Mouse (Mus musculus) urinary bladder, postnatal 4 days (tissue): ENCODE measurements around the gene Espnl.
A peak's percentile ranks its signal among the peaks of the same experiment; 100 is the strongest.

ENCODE experiments used
- DNase-seq, 2 experiments: peaks; one replicate each; pipeline ENCODE4 v3.0.0; 2021 to 2022; ENCODE audit warnings: low spot score in 2 of 2

Gene Espnl

GRCm38 (mm10) chr1:91321760-91322438 is at the start of gene Espnl:
Gene Espnl, plus strand, starts transcription at chr1:91322075.
- no peak for DNase-seq

DNA sequence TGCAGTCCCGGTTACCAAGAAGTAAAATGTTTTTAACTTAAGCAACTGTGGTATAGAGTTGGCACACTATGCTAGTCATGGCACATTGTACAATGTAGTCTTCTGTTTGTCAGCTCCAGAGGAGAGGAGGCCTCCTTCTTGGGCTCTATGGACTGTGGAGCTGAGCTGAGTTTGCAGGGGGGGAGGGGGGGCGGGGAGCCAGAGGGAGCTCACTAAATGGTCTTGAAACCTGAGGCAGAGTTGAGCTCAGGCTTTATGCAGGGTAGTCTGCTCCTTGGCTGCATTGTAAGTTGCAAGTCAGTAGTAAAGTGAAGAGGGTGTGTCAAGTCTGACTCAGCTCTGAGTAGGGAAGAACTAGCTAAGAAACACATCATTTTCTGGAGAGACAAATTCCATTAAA is 49.6 kb upstream of the Espnl start:
- DNase-seq, result no peak

- DNase-seq, result no peak
Measured at GRCm38 (mm10) chr1:91276581-91276980, 45.3 kb upstream of the Espnl start.

GRCm38 (mm10) chr1:91277480-91277879 is 44.4 kb upstream of the Espnl start:
- DNase-seq, result no peak

GRCm38 (mm10) chr1:91278410-91279119 is 43.3 kb upstream of the Espnl start:
- no peak for DNase-seq

- no peak for DNase-seq
Measured at GRCm38 (mm10) chr1:91279126-91279525, 42.7 kb upstream of the Espnl start.

DNA sequence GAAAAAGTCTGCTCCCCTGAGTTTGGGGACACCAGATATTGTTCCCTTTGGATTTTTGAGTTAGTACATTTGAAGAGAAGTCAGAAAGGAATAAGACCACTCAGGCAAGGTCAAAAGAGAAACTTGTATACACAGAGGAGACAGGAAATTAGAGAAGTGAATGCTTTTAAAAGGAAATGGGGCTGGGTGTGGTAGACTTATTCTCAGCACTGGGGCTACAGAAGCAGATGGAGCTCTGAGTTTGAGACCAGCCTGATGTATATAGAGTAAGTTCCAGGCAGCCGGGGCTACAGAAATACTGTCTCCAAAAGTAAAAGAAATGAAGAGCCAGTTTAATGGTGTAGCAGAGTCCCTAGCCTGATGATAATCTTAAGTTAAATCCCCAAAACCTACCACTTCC is 39.3 kb upstream of the Espnl start:
- DNase-seq, result no peak

- no peak for DNase-seq
Measured at GRCm38 (mm10) chr1:91289375-91289774, 32.5 kb upstream of the Espnl start.

DNA sequence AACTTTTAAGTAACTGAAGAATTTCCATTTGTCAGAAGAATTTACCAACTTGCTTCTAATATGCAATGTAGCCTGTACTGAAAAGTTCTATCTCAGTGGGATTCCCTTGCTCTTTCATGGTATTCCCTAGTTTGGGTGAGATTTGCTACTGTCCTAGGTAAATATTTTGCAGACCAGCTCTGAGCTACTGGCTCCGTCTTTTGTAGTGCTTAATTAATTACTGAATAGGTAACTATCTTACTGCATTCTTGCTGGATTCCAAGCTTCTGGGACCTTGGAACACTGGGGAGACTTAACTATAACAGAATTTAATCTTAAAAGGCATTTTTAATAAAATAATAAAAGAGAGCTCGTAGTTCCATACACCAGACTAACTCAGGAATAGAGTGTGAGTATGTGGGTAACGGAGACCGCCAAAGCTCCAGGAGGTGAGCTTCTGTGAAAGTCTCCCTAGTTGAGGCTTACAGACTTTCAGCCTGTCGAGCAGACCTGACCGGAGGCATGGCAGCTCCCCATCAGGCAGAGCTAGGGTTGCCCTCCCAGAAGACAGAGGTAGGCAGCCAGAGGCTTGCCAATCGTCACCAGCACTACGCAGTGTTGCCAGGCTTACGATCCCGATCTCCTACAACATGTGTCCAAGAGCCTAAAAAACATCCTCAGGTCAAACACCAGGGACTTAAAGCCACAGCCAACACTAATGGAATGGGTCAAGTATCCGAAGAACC is 29.6 kb upstream of the Espnl start:
- DNase-seq, result no peak

- DNase-seq, result no peak
Measured at GRCm38 (mm10) chr1:91295544-91295943, 26.3 kb upstream of the Espnl start.

GRCm38 (mm10) chr1:91297799-91298744 is 23.8 kb upstream of the Espnl start, which contains the start of gene Scly:
Gene Scly, plus strand, starts transcription at chr1:91298338.
- peak; percentile 88 to 92 for DNase-seq

DNA sequence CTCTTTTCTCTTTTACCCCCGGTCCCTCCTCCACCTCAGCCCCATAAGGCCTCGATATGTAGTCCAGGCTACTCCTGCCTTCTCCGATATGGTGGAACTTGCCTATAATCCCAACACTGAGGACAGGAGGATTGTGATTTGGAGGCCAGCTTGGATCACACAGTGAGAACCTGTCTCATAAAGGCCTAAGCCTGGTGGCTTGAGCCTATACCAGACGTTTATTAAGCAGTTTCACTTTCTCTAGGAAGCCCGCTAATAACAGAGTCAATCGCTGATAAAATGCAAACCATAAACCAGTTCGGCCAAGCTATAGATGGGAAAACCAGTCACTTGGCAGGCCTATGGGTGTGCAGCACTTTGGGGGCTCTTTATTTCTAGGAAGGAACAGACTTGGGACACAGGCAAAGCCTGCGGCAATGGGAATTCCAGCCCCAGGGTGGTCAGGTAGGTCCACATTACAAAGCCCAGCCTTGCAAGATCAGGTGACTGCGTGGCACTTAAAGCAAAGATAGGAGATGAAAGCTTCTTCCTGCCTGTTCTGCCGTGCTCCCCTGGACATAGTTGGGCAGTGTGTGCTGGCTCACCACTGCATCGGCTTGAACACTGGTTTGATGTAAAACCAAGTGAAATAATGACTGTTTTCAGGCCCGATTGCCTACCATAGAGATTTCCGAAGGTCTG is 22.7 kb upstream of the Espnl start:
- no peak for DNase-seq

DNA sequence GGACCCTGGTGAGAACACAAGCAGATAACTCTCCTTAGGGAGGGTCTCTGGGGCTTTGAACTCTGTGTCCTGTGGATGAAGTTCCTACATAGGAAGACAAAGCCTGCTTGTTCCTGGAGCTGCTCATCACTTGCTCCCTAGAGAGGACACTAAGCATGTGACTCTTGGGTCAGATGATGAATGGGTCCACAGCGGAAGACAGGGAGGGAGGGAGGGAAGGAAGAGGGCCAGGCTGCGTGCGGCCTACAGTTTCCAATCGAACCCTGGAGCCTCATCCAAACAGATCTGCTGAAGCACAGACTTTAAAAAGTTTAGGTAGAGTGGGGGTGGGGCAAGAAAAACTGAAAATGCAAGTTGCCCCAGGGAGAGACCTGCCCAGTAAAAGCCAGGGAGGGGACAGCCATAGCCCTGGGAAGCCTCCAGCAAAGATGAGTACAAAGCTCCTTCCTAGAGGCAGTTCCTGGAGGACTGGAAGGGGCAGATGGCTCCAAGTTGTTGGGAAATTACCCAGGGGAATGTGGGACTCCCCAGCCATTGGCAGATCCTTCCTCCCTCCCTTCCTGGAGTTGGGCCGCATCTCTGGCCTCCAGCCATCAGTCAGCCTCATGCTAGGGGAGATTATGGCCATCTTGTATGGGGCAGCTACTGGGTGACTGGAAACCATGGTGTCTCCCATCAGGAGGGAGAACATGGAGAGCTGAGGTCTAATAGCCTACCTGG is 22.0 kb upstream of the Espnl start:
- DNase-seq, result no peak

DNA sequence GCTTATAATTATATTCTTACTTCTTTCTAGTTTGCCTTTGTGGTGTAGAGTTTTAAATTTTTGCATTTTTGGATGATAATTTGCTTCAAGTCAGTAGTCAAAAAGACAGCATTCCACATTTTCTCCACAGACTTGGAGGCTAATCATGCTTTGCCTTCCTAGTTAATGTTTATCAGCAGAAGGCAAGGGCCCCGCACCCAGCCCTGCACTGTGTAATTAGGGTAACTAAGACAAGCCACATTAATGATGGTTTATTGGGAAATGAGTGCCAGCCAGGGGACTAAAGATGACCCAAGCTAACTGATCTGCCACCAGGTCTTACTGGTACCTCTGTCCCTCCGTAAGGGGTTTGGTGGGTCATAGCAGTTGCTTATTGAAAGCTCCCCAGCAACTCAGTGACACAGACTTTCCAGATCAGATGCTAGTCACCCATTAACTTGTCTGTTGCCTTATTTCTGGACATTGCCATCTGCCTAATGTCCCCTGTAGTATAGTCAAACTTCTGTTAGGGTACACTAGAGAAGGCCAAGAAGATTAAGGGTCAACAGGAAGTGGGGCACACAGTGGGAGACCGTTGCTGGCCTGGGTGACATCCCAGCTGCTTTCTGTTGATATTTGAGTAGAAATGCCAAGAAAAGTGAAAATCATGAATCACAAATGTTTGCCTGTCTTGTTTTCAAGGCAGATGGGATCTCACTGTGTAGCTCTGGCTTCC is 20.5 kb upstream of the Espnl start:
- no peak for DNase-seq

GRCm38 (mm10) chr1:91302021-91302420 is 19.9 kb upstream of the Espnl start:
- DNase-seq, result no peak

- no peak for DNase-seq
Measured at GRCm38 (mm10) chr1:91304621-91305020, 17.3 kb upstream of the Espnl start.

DNA sequence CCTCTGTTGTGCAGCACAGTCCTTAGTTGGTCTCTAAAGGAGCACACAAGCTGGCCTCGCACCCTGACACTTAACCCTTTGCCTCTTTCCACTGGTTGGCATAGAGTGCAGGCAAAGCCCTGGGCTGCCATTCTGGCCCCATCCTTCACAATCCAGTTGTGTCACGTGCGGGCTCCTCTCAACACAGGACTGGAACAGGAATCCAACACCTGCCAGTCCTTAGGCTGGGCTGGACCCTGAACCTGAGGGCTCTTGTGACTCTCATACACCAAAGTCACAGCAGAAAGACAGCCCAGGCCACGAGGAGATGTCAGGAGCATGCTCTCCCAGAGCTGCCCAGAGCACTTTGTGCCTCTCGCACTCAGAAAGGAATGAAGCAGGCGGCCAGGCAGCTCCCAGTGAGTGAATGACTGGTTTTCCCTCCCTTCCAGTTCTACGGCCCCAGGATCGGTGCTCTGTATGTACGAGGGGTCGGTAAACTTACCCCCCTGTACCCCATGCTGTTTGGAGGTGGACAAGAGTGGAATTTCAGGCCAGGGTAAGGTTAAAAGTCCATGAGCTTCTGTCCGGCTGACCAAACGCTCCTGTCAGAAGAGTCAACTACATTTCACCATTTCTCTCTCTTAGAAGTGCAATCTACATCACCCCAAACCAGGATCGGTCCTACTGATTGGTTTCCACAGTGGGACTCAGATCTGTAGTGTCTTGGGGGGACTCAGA is 12.3 kb upstream of the Espnl start:
- no peak for DNase-seq

- no peak for DNase-seq
Measured at GRCm38 (mm10) chr1:91312273-91312672, 9.6 kb upstream of the Espnl start.

DNA sequence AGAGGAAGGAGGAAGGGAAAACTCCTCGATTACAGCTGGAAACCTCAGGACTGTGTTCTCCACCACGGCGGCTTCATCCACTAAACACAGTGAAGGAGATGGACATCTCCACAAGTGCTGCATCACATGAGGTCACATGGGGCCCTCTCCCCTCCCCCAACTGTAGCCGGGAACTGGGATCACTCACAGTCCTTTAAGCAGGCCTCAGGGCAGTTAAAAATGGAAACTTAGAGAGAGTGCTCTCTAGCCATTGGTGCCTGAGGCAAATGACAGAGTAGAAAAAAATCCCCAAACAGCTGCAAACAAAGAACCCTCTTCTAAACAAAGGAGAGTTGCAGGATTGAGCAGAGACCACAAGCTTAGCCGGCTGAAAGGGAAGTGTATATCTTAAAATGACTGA is 8.6 kb upstream of the Espnl start:
- no peak for DNase-seq
